Mouse (Mus musculus): ENCODE measurements around the gene Fam117a.

DNA sequence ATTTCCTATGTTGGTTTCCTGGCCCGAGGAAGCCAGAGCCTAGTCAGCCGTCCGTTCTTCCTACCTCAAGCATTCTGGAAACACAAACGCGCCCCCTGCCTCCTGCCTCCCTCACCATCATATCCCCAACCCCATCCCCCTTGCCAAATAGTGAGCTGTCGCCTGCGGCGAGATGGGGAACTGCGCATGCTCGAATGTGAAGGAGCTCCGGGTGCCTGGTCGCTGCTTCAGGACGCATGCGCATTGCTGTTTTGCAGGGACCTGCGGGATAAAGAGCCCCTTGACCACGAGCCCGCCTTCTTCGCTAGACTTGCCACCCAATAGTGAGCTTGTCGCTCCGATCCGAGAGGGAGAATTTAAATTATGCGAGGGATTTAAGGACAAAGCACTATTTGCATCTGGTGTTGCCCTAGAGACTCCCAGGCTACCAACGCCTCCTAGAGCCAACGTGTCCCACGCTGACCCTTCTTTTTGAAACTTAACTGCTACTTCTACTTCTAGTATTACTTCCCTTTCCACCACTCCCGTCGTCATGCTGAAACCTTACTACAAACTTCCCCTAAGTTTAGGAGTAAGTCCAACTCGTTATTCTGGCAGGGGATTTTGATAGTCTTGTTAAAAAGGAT lies 77.8 kb downstream of the Fam117a start:
- TF ChIP-seq HCFC1 (IDR thresholded peaks at IDR 0.05; ENCODE audit: borderline replicate concordance, insufficient read depth, low read length): 0 out of 2 replicates have a peak, but pooled peaks have one; percentile 47
- no peak for TF ChIP-seq CHD2 (IDR thresholded peaks at IDR 0.05; ENCODE audit: low read depth, low read length)
- no peak for TF ChIP-seq ZC3H11A (IDR thresholded peaks at IDR 0.05; ENCODE audit: borderline replicate concordance, low read depth, low read length)

Data from ES-E14 (cell line).